Mouse (Mus musculus) left cerebral cortex, postnatal 4 days (tissue): ENCODE measurements around the gene Gm20715. TPM values are rescaled to one million over a fixed set of nuclear protein-coding genes. Genes with fewer than 3 reads are reported as not detected.
"Not testable (repeated sequence)": the region's sequence is repeated elsewhere in the genome, so short reads cannot be mapped to it uniquely, and the experiment has no call there.

Experiments used
- DNase-seq: peaks from one replicate; pipeline ENCODE4 v3.0.0-alpha.2; 2022
- intact Hi-C: fragments of 180-260 bp; cut with DNase I; formaldehyde crosslinking; loops from one replicate; pipeline ENCODE4 v1.15.1; 2025
- total RNA-seq, 2 experiments: library from RNA; stranded (reverse); gene quantifications; 2 replicates each; pipeline ENCODE4 v1.2.3; 2021

Gene Gm20715
- under 1 TPM; 0.44 to 0.56 TPM for total RNA-seq

DNA sequence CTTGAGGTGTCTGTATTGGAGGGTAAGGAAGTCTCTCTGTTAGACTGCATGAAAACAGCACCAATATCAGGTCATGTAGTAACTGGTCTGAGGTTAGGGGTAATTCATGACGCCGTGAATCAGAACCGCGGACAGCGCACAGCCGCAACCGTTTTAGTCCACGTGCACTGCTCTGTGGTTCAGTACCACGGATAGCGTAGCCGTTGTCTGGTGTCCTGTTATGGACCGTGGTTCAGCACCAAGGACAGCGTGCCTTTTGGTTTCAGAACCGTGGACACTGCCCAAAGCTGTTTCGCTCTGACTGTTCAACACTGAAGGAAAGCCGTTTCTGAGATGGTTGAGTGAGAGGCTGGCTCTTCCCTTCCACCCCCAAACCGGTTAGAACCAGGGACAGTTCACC lies at the start of gene Gm20715:
Gene Gm20715 (plus strand): TSS at position 235 of the 400 bp plus-strand sequence.
- peak; percentile 80 for DNase-seq
- intact Hi-C loops, result no loop called here

DNA sequence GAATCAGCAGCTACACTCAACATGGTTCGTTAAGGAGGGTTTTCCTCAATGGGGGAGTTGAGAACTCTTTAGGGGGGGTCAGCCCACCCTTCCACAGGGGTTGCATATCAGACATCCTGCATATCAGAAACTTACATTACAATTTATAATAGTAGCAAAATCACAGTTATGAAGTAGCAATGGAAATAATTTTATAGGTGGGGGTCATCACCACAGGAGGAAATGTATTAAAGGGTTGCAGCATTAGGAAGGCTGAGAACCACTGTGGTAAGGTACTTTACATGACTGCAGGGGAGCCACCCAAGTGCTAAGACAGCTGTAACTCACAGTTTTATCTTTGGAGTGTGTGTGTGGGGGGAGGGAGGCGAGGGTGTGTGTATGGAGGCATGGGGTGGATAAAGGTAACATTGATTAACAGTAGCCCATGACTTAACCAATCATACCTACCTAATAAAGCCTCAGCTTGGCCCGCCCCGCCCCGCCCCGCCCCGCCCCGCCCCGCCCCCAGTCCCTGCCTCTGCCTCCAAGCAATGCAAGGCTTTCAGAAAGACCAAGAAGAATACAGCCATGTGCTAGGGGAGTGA lies 49.5 kb upstream of the Gm20715 start:
- DNase-seq, result no peak
- intact Hi-C loops, result loop anchor here (5.0 kb wide), 1 partner anchor 337 kb away; the partner anchor contains the start of gene Zim1

DNA sequence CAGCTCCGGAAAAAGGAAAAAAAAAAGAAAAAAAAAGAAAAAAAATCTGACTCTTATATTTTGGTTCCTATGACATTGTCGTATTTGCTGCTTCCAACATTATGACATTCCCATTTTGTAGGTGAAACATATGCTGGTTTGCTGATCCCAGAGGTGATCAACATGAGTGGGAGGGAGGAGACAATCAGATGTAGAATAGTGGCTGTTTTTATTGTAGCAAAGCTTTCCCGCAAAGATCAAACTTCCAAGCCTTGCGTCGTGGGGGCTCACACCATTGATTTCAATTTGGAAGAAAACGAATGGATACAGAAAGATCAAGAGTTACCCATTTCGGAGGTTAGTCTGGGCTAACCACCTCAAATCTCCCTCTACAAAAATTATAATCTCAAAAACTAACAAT lies 48.3 kb upstream of the Gm20715 start:
- intact Hi-C loops, result loop anchor here (5.0 kb wide), 1 partner anchor 336 kb away; the partner anchor contains the start of gene Zim1
- DNase-seq, result no peak

DNA sequence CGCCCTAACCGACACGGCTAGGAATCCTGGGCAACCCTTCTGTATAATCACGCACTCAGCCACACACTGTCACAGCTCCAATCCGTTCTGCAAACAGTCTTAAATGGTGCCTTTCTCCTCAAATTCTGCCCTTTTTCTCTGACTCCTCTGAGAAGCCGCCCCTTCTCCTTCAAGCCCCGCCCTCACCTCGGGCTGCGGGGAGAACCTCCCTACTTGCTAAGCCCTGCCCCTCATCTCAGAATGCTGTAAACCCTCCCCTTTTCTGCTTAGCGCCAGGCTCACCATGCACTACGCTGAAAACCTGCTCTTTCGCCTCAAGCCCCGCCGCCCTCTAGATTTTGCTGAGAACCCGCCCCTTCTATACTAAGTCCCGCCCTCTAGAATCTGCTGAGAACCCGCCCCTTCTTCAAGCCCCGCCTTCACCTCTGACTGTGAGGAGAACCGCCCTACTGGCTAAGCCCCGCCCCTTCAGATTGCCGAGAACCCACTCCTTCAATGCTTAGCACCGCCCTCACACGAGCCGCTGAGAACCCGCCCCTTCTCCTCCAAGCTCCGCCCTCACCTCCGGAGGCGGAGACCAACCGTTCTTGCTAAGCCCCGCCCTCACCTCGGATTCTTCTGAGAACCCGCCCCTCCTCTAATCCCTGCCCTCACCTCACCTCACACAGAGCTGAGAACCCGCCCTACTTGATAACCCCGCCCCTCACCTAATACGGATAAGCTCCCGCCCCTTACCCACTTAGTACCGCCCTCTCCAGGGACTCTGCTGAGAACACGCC lies 47.6 kb upstream of the Gm20715 start:
- intact Hi-C loops, result loop anchor here (5.0 kb wide), 1 partner anchor 335 kb away; the partner anchor contains the start of gene Zim1
- DNase-seq, result peak; percentile 99

DNA sequence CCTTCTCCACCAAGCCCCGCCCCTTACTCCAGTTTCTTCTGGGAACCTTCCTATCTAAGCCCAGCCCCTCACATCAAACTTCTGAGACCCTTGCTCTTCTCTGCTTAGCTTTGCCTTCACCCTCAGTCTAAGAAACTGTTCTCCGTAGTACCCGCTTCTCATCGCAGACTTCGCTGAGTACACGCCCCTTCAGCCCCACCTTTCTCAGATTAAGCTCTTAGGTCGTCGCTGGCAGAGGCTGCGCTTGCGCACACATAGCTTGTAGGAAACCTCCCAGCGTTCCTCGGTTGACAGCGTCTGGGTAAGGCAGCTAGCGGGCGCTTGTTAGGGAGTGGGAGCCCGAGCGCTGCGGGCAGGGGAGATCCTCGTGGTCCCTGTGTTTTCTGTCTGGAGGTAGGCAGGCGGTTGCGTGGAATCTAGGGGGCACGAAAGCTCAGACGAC lies 47.0 kb upstream of the Gm20715 start, which contains the start of gene Zfp78:
Gene Zfp78 (plus strand): TSS at position 234 of the 442 bp plus-strand sequence.
- intact Hi-C loops, result loop anchor here (5.0 kb wide), 1 partner anchor 334 kb away; the partner anchor contains the start of gene Zim1

DNA sequence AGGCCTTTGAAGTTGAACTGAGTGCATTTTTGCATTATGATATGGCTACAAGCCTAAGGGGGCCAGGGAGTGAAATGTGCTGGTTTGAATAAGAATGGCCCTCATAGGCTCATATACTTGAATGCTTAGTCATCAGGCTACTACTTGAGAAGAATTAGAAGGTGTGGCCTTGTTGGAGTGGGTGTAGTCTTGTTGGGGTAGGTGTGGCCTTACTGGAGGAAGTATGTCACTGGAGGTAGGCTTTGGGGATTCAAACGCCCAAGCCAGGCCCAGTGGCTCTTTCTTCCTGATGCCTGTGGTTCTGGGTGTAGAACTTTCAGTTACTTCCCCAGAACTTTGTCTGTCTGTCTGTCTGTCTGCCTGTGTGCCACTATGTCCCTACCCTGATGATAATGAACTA lies 45.3 kb upstream of the Gm20715 start:
- no peak for DNase-seq
- intact Hi-C loops, result loop anchor here (5.0 kb wide), 1 partner anchor 333 kb away; the partner anchor contains the start of gene Zim1

More for the DNA sequence above, 47.0 kb upstream of the Gm20715 start, which contains the start of gene Zfp78:
- peak; percentile 83 for DNase-seq

DNA sequence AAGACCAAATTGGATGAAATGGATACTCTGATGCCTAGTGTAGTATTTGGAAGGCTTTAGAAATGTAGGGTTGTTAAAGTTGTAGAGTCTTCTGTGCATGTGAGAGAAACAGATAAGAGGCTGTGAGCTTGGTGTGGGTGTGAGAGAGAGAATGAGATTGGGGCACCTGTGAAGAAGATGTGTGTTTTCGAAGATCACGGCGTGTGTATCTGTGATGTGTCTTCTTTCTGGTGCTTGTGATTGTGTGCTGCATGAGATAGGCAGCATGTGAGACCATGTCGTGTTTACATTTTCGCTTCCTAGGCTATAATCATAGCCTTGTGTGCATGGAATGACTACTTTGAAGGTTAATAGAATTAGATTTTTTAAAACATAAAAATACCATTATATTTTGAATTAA lies 42.9 kb upstream of the Gm20715 start:
- DNase-seq, result no peak
- intact Hi-C loops, result no loop called here

DNA sequence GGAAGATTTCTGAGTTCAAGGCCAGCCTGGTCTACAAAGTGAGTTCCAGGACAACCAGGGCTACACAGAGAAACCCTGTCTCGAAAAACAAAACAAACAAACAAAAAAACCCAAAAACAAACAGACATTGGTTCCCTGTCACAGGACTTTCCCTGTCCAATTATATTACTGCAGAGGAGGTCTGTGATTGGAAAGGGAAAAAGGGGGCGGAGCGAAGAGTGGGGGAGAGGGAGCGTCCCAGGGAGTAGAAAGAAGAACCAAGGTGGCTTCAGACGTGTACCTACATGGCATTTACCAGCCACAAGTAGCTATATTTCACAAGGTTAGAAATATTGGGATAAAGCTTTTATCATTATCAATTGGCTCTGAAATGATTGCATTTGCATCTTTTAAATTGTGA lies 41.9 kb upstream of the Gm20715 start:
- DNase-seq, intact Hi-C loops: not testable (repeated sequence)

DNA sequence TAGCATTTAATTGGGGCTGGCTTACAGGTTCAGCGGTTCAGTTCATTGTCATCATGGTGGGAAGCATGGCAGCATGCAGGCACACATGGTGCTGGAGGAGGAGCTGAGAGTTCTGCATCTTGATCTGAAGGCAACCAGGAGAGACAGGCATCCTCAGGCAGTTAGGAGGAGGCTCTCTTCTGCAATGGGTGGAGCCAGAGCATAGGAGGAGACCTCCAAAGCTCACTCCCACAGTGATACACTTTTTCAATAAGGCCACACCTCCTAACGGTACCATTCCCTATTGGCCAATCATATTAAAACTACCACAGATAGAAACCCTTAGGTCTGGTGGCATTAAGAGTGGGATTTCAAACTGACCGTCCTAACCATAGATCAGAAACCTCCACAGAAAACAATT lies 40.6 kb upstream of the Gm20715 start:
- DNase-seq, result no peak
- intact Hi-C loops, result no loop called here

DNA sequence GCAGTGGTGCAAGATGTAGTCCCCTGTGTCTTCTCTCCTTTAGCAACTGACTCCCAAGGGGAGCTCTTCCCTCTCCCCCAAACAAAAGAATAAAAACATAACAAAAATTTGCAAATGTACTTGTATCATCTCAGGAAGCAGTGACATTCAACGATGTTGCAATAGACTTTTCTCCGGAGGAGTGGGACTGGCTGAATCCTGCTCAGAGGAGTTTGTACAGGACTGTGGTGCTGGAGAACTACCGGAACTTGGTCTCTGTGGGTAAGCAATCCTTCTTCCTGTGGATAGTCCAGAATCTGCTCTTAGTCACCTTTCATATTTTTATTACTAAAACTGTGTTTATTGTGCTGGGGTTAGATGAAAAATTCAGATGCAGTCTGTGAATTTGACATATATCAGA lies 37.1 kb upstream of the Gm20715 start:
- no peak for DNase-seq
- intact Hi-C loops, result no loop called here

DNA sequence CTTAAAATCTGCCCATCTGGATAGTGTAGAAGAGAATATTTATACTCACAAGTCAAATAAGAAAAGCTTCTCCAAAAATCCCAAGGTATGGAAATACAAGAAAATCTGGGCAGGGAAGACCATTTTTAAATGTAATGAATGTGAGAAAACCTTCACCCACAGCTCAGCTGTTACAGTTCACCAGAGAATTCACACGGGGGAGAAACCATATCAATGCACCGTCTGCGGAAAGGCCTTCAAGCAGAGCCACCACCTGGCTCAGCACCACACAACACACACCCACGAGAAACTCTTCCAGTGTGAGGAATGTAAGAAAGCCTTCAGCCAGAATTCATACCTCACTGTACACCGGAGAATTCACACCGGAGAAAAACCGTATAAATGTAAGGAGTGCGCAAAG lies 31.6 kb upstream of the Gm20715 start:
- no peak for DNase-seq
- intact Hi-C loops, result no loop called here

DNA sequence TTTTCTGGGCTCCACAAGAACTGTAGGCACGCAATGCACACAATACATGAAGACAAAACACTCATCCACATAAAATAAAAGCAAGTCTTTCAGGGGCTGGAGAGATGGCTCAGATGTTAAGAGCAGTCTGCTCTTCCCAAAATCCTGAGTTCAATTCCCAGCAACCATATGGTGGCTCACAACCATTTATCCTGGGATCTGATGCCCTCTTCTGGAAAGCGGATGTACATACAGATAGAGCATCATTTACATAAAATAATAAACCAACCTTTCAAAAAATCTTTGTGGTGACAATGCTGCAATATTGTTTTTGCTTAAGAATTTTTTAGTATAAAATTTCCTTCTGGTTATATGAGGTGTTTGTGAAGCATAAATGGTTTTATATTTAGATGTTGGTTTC lies 28.6 kb upstream of the Gm20715 start:
- intact Hi-C loops, result no loop called here
- DNase-seq, result no peak

DNA sequence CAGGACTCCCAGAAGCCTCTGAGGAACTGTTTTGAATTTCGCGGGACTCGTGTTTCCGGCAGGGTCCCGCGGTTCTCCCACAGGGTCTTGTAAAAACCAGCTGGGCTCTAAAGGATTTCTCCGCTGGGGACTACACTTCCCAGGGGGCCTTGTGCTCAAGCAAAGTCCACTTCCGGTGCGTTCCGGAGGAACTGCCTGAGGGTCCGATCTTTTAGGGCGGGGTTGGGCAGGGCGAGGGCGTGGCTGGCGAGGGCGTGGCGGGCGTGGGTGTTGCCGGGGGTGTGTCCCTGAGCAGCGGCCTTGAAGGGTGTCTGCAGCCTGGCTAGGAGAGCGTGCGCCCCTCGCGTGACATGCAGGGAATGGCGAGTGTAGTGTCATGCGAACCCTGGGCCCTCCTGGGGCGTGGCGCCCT lies 27.0 kb upstream of the Gm20715 start, which contains the start of gene Zfp28:
Gene Zfp28 (plus strand): TSS at position 252 of the 412 bp plus-strand sequence.
- intact Hi-C loops, result no loop called here
- DNase-seq, result peak; percentile 97

DNA sequence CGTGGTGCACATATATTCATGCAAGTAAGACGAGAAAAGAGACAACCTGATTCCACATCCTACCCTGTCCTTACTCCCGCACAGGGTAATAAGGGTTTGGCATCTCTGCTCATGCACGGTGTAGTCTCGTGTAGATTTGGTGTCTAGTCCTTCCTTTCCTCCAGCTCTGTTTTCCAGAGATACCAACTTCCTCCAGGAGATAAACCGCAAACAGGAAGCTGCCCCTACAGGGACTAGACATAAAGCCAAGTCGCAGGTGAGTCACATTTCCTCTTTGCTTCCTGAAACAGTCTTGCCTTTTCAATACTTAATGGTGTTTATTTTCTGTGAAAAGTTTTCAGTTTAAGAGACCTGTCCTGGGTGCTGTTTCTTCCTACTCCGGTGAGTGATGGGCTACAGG lies 26.1 kb upstream of the Gm20715 start:
- intact Hi-C loops, result no loop called here

DNA sequence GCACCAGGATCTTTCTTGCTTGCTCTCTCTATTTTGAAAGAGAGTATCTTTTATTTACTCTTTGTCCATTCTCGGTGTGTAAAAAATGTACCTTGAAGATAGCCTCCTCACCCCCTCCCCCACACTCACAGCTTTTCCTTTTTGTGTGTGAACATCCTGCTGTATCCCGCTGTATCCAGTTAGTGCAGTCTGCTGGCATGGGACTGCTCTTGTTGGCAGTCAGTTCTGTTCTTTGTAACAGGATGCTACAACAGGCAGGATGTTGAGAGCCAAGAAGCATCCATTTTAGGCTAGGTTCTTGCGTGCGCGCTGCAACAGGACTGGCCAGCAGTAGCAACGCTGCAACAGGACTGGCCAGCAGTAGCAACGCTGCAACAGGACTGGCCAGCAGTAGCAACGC lies 23.1 kb upstream of the Gm20715 start:
- intact Hi-C loops, result no loop called here
- no peak for DNase-seq

More for the DNA sequence above, 26.1 kb upstream of the Gm20715 start:
- no peak for DNase-seq

DNA sequence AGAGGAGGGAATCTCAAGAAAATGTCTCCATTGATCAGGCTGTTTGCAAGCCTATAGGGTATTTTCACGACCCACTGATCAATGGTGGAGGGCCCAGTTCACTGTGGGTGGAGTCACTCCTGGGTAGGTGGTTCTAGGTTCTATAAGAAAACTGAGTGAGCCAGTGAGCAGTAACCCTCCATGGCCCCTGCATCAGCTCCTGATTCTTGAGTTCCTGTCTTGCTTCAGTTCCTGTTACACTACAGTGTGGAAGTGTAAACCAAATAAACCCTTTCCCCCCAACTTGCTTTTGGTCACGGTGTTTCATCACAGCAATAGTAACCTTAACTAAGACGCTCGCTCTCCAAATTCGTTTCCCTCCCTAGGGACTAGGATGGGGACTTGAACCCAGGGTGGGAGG lies 21.1 kb upstream of the Gm20715 start:
- DNase-seq, result no peak
- intact Hi-C loops, result no loop called here

DNA sequence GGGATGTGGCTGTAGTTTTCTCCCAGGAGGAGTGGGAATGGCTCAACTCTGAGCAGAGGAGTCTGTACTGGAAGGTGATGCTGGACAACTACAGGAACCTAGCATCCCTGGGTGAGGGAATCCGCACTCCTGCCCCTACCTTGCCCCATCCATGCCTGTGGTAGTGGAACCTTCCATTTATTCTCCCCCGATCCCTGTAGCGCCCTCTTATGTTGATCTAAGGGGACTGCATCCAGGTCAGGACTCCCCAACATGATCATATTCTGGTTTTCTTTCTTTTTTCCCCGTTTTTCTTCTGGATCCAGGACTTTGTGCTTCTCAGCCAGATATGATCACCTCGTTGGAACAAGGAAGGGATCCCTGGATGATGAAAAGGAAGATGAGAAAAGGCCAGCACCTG lies 20.6 kb upstream of the Gm20715 start:
- DNase-seq, result no peak
- intact Hi-C loops, result no loop called here

DNA sequence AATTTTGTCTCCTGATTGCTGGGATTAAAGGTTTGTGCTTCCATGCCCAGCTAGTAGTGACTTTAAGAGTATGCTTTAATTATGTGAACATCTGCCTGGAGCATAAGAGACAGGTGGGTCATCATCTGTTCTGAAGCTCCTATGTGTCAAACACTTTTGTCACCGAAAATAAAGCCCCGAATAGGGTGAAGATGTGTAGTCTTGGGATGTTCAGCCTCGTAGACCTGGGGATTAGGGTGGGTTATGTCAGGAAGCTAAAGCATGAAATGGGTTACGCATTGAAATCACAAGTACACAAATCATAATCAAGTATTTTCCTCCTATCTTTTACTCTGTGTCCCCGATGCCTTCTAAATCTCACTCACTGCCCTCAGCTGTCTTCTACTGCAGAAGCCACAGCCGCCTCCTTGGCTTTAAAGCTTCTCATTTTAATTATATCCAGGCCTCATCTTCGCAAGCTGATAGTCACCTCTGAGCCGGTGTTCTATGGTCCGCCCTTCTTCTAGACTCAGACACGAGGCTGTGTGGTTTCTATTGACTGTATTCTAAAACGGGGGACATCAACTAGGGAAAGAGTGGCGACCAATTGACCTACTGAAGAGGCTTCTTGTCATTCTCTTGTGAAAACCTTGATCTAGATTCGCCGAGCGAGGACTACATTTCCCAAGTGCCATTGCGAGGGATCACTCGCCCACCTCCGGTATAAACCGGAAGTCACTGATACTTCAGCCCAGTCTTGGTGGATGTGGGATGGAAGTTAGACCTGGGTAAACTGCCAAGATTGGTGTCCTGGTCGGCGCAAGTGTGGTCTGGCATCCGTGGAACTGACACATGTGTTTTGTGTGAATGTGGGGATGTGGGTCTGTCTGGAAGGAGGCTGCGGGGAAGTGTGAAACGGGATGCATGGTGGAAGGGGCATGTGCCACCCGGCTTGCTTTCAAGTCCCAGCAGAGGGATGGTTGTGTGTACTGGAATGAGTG lies 11.8 kb upstream of the Gm20715 start, which contains the start of gene Smim17:
Gene Smim17 (plus strand): TSS at position 720 of the 980 bp plus-strand sequence.
- intact Hi-C loops, result no loop called here
- peak; percentile 61 for DNase-seq

DNA sequence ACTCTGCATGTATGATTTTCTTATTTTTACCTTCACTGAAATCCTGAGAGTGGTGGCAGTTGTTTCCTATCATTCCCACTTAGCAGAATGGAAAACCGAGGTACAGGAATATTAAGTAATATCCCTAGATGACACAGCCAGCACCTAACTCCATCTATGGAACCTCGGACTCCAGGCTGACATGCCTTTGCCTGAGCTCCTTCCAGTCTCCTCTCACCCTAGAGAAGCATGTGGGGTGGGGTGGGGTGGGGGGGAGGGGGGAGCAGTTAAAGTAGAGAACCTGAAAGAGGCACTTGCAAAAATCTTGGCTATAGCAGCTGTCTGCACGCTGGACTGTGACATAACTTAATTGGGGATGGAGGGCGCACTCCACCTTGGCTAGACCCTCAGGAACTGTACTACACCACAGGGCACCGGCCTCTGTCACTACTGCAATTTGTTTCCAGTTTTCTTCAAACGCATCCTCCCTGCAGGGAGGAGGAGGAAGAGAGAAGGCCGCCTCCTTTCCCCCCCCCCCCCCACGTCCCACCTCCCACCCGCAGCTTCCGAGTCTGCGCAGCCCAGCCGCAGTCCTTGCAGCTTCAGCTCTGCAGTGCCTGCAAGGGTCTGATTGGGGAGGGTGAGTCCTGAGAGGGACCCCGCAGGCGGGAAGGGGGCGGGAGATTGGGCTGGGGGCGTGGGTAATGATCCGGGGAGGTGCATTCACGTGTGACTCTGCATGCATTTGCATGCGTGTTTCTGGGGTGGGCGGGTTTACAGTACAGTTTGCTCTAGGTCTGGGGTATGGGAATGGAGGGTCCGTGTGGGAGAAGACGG lies 4.8 kb downstream of the Gm20715 start:
- intact Hi-C loops, result no loop called here

DNA sequence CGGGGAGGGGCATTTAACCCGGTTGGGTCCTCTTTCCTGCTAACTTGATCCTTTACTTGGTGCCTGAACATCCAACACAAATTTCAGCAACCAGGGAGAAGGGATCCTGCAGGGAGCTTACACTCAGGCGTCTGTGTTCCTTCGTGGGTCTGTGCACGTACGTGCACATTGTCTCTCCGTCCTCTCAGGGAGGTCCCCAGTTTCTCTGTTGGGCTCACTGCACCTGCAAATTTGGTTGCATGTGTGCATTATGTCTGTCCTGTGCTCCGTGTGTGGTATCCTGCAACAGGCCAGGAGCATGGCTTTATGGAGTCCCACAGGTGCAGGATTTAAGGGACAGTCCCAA lies 5.3 kb downstream of the Gm20715 start:
- intact Hi-C loops, result no loop called here

More for the DNA sequence above, 4.8 kb downstream of the Gm20715 start:
- DNase-seq, result peak; percentile 54

More for the DNA sequence above, 5.3 kb downstream of the Gm20715 start:
- no peak for DNase-seq
